Mouse (Mus musculus) embryonic facial prominence, embryonic 11.5 days (tissue): ENCODE data around the gene Zfp616. TPM values are rescaled to one million over a fixed set of nuclear protein-coding genes. Genes with fewer than 3 reads are reported as not detected.

Experiments used
- ATAC-seq: fragments of 200-750 bp; cut with Nextera tagmentation; replicated peaks from 2 replicates; pipeline ENCODE4 v1.8.0; 2017; ENCODE audit warnings: low read depth; ENCODE audit not compliant: insufficient number of reproducible peaks, low FRiP score, low TSS enrichment
- DNase-seq: peaks from one replicate; pipeline ENCODE4 v3.0.0-alpha.2; 2015; ENCODE audit warnings: low spot score
- H3K27ac ChIP-seq: fragments of 300-500 bp; sonication (generic); replicated peaks from 2 replicates; pipeline ENCODE4 v1.5.1; 2014; ENCODE audit warnings: mild to moderate bottlenecking, low read depth, low read length, control low read depth
- H3K27me3 ChIP-seq: fragments of 300-500 bp; sonication (generic); 2 replicates; pipeline ENCODE4 v1.6.1; 2014; ENCODE audit warnings: mild to moderate bottlenecking, low read length, moderate library complexity, mixed read lengths; ENCODE audit not compliant: control insufficient read depth, insufficient read depth
- H3K36me3 ChIP-seq: fragments of 300-500 bp; sonication (generic); replicated peaks from 2 replicates; pipeline ENCODE4 v1.6.1; 2014; ENCODE audit warnings: low read depth, mild to moderate bottlenecking, low read length, moderate library complexity, mixed read lengths; ENCODE audit not compliant: control insufficient read depth, insufficient read depth
- H3K4me1 ChIP-seq: fragments of 300-500 bp; sonication (generic); 2 replicates; pipeline ENCODE4 v1.6.1; 2014; ENCODE audit warnings: low read length, mixed read lengths; ENCODE audit not compliant: control insufficient read depth, insufficient read depth
- H3K4me2 ChIP-seq: fragments of 300-500 bp; sonication (generic); 2 replicates; pipeline ENCODE4 v1.6.1; 2014; ENCODE audit warnings: low read depth, mild to moderate bottlenecking, control low read depth, low read length, moderate library complexity
- H3K4me3 ChIP-seq: fragments of 300-500 bp; sonication (generic); 2 replicates; pipeline ENCODE4 v1.5.1; 2014; ENCODE audit warnings: low read depth, low read length, control low read depth
- H3K9ac ChIP-seq: fragments of 300-500 bp; sonication (generic); replicated peaks from 2 replicates; pipeline ENCODE4 v1.6.1; 2014; ENCODE audit warnings: mild to moderate bottlenecking, control low read depth, low read length
- H3K9me3 ChIP-seq: fragments of 300-500 bp; sonication (generic); replicated peaks from 2 replicates; pipeline ENCODE4 v1.6.1; 2016; ENCODE audit warnings: mild to moderate bottlenecking, low read length, inconsistent platforms, mixed read lengths; ENCODE audit not compliant: control insufficient read depth
- WGBS: fragments of 180-500 bp; shearing (Covaris S2); extraction: QIAGEN DNeasy Blood & Tissue Kit; methylation state at CpG from one replicate; pipeline ENCODE4 v1.1.7; 2014; 5-methylcytosine and 5-hydroxymethylcytosine counted together
- polyA plus RNA-seq: library from polyadenylated mRNA; unstranded; fragments of >200 nt; fragmentation: Nextera tagmentation; extraction: Ambion mirVana; gene quantifications from 2 replicates; pipeline ENCODE4 v1.2.1, GENCODE M21; 2014

Zfp616 gene
- not detected in 2 replicates for polyA plus RNA-seq

- no peaks in the 10 kb centered on the region for H3K9me3 ChIP-seq
- no peak within 1 kb of the TSS for H3K27ac ChIP-seq
- H3K27me3 ChIP-seq: no peaks in the 10 kb centered on the region
- H3K4me2 ChIP-seq: no peak within 1 kb of the TSS
- WGBS: 100% methylated on average over 1 of the region's 1 CpGs
- no peak for DNase-seq
- ATAC-seq: no peak
- no peaks in the 10 kb centered on the region for H3K36me3 ChIP-seq
- no peak within 1 kb of the TSS for H3K4me3 ChIP-seq
- no peak within 1 kb of the TSS for H3K9ac ChIP-seq
- no peaks in the 10 kb centered on the region for H3K4me1 ChIP-seq
These were observed at the start of gene Zfp616 for GRCm38 (mm10) chr11:74069655-74070054. Gene Zfp616, plus strand, starts transcription at chr11:74069955.

DNA sequence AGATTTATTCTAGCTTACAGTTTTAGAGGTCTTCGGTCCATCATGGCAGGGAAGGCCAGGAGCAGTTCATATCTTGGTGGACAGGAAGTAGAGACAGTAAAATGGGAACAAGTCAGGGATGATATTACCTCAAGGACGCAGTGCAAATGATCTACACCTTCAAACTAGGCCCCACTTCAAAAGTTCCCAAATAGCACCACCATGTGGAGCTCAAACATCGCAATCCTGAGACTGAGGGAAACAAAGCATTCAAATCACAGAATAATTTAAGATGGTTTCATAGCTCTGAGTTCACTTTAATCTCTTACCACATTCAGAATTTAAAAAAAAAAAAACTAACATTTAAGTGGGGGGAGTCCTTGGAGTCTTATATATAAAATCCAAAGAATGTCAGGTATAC lies 18.4 kb upstream of the Zfp616 start:
- ATAC-seq (no peak), DNase-seq (no peak)
- Histone ChIP-seq H3K27ac (no peak overlapping the region), H3K36me3 (no peaks in the 10 kb centered on the region), H3K9me3 (no peaks in the 10 kb centered on the region), H3K27me3 (no peaks in the 10 kb centered on the region), H3K4me1 (no peaks in the 10 kb centered on the region), H3K9ac (no peak overlapping the region), H3K4me2 (no peak overlapping the region), H3K4me3 (no peak overlapping the region)
- WGBS: 73% methylated on average over 3 of the region's 3 CpGs

GRCm38 (mm10) chr11:74056451-74056850 lies 13.3 kb upstream of the Zfp616 start, which contains the start of the genes Olfr139 and Olfr399:
Gene Olfr139, minus strand, starts transcription at chr11:74056551.
Gene Olfr399, minus strand, starts transcription at chr11:74056615.
- Histone ChIP-seq H3K9ac (no peak within 1 kb of the TSS), H3K4me1 (no peaks in the 10 kb centered on the region), H3K4me3 (no peak within 1 kb of the TSS), H3K36me3 (no peaks in the 10 kb centered on the region), H3K27me3 (no peaks in the 10 kb centered on the region), H3K9me3 (no peaks in the 10 kb centered on the region), H3K27ac (no peak within 1 kb of the TSS), H3K4me2 (no peak within 1 kb of the TSS)
- WGBS: 74% methylated on average over 2 of the region's 2 CpGs
- ATAC-seq (no peak), DNase-seq (no peak)

DNA sequence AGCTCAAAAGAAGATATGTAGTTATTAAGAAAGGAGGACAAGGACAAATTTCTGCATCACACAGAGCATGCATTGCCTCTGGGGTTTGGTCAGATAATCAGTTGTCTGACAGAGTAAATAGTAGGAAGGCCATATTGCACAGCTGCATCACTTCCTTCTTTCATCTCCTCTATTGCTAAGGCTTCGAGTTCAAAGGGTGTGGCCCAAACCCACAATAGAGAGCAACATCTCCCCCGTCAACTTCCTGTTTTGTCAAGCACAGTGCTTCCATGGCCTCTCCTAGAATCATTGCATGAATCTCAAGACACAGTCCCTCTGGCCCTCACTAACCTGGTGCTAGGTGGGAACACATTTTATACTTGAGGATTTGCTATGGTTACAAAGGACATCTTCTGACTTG lies 31.0 kb downstream of the Zfp616 start:
- DNase-seq: no peak
- no peaks in the 10 kb centered on the region for H3K9me3 ChIP-seq
- no peak overlapping the region for H3K9ac ChIP-seq
- H3K27me3 ChIP-seq: no peaks in the 10 kb centered on the region
- H3K4me2 ChIP-seq: no peak overlapping the region
- 71% methylated on average over 2 of the region's 2 CpGs for WGBS
- ATAC-seq: no peak
- no peaks in the 10 kb centered on the region for H3K4me1 ChIP-seq
- H3K36me3 ChIP-seq: no peaks in the 10 kb centered on the region
- no peak overlapping the region for H3K4me3 ChIP-seq
- H3K27ac ChIP-seq: no peak overlapping the region

DNA sequence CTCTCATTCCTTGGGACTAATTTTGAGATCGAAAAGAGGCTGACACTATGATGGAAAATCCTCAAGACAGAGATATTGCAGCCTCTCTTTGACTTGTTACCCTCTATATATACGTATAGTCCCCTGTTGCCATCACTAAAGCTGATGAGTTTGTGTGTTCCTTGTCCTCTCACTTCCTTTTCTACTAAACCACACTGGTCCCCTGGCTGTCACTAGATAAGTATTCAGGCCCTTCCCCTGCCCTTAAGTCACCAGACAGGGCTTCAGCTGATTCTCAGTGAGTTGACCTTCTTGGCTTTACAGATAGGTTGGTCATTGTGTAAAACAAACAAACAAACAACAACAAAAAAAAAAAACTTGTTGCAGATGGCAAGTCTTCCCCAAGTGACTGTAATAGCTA lies 31.8 kb downstream of the Zfp616 start:
- H3K36me3 ChIP-seq: no peaks in the 10 kb centered on the region
- no peak overlapping the region for H3K4me2 ChIP-seq
- H3K9me3 ChIP-seq: no peaks in the 10 kb centered on the region
- H3K27ac ChIP-seq: no peak overlapping the region
- no peaks in the 10 kb centered on the region for H3K4me1 ChIP-seq
- 55% methylated on average over 2 of the region's 2 CpGs for WGBS
- H3K9ac ChIP-seq: no peak overlapping the region
- H3K27me3 ChIP-seq: no peaks in the 10 kb centered on the region
- H3K4me3 ChIP-seq: no peak overlapping the region
- ATAC-seq: no peak
- DNase-seq: no peak

GRCm38 (mm10) chr11:74105066-74105465 lies 35.3 kb downstream of the Zfp616 start:
- H3K4me2 ChIP-seq: no peak overlapping the region
- H3K9me3 ChIP-seq: no peaks in the 10 kb centered on the region
- no peaks in the 10 kb centered on the region for H3K4me1 ChIP-seq
- H3K9ac ChIP-seq: no peak overlapping the region
- DNase-seq (no peak), ATAC-seq (no peak)
- H3K36me3 ChIP-seq: no peaks in the 10 kb centered on the region
- no peaks in the 10 kb centered on the region for H3K27me3 ChIP-seq
- no peak overlapping the region for H3K4me3 ChIP-seq
- no peak overlapping the region for H3K27ac ChIP-seq
- WGBS: 30% methylated on average over 5 of the region's 5 CpGs

- Histone ChIP-seq H3K9me3 (no peaks in the 10 kb centered on the region), H3K27ac (no peak within 1 kb of the TSS), H3K9ac (no peak within 1 kb of the TSS), H3K27me3 (no peaks in the 10 kb centered on the region), H3K4me1 (no peaks in the 10 kb centered on the region), H3K4me2 (no peak within 1 kb of the TSS), H3K36me3 (no peaks in the 10 kb centered on the region), H3K4me3 (no peak within 1 kb of the TSS)
- DNase-seq (no peak), ATAC-seq (no peak)
These were observed 43.7 kb downstream of the Zfp616 start, which contains the start of gene Olfr401 for GRCm38 (mm10) chr11:74113412-74113811. Gene Olfr401, plus strand, starts transcription at chr11:74113712.
